ENCODE assay signal across 17 mouse cellular contexts in the genomic region with DNA sequence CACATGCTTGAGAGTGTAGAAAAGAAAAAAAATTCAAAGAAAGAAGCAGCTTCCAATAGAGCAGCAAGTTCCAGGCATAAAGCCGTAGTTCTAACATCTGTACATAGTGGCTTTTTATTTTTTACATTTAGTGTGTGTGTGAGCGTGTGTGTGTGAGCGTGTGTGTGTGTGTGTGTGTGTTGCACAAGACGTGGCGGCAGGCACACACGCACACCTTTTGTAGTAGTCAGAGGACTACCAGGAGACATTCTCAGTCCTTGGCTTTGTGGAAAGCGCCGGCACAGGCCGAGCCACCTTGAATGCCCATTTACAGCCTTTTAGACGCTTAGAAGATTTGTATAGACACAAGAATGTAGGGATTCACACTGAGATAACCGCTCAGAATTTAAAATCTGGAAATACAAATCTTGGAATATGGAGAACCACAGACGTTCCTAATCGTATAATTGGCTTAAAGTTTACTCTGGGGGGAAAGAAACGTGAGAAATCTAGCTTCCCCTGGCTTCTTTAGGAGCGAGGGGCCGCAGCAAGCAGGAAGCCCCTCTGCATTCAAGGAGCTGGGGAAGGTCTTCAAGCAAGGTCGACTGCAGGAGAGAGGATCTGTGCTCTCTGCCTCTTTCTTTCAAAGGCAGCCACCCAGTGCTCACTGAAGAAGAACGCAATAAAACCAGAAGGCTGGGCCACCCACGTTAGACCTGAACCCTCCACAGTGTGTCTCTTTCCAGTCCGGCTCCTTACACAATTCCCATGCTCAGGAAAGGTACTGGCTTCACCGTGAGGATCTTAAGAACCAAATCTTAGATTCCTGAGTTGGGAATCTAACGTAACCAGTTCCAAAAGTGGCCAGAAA. TPM values are rescaled to one million over a fixed set of nuclear protein-coding genes. Genes with fewer than 3 reads are reported as not detected.
DNase-seq lines count a peak whose midpoint lies in the region; ATAC-seq and TF ChIP-seq lines count a peak whose summit lies in the region.
"Had no signal": no experiment of that assay in that cellular context is flagged by ENCODE, and none has a peak within 500 bp of the region (broad histone marks: within the 10 kb centered on the region; RNA-seq: fewer than 3 reads in every experiment).

No protein-coding gene starts in this region.

- H3K36me3 ChIP-seq in forebrain, embryonic 15.5 days = no peaks in the 10 kb centered on the region
- no peaks in the 10 kb centered on the region for H3K36me3 ChIP-seq in forebrain, postnatal 0 days (ENCODE audit: insufficient read depth)
- no peaks in the 10 kb centered on the region for H3K36me3 ChIP-seq in kidney, embryonic 15.5 days
- no peaks in the 10 kb centered on the region for H3K36me3 ChIP-seq in kidney, adult 2 months (ENCODE audit: control insufficient read depth, insufficient read depth, low read length)
- H3K36me3 ChIP-seq in embryonic facial prominence, embryonic 14.5 days (ENCODE audit: control insufficient read depth, insufficient read depth, low read length) = no peaks in the 10 kb centered on the region
- H3K36me3 ChIP-seq in midbrain, embryonic 16.5 days (ENCODE audit: control insufficient read depth, insufficient read depth, low read length) = no peaks in the 10 kb centered on the region
- H3K36me3 ChIP-seq: liver, embryonic 15.5 days had no signal

- no peak for DNase-seq in forebrain, postnatal 0 days
- DNase-seq in kidney, adult 2 months = no peak
- no peak for DNase-seq in embryonic facial prominence, embryonic 14.5 days (ENCODE audit: low spot score)
- DNase-seq in T-cell, adult 2 months (ENCODE audit: low spot score) = no peak
- no peak for DNase-seq in adrenal gland, postnatal 36 days
- DNase-seq: adrenal gland, adult 2 months; cerebellum, adult 11-12 months; kidney, adult 9 months had no signal

- no peak for TF ChIP-seq POLR2A in kidney, adult 2 months (IDR thresholded peaks at IDR 0.05; ENCODE audit: low read depth, low read length)

- no peak overlapping the region for H3K9ac ChIP-seq in forebrain, embryonic 15.5 days (replicated peaks)
- no peak overlapping the region for H3K9ac ChIP-seq in forebrain, postnatal 0 days
- no peak overlapping the region for H3K9ac ChIP-seq in kidney, embryonic 15.5 days
- H3K9ac ChIP-seq in embryonic facial prominence, embryonic 14.5 days (ENCODE audit: low read depth, low read length) = no peak overlapping the region; the same call in 1 of the 2 replicates
- H3K9ac ChIP-seq in midbrain, embryonic 16.5 days (ENCODE audit: low read depth, low read length) = no peak overlapping the region
- H3K9ac ChIP-seq: liver, embryonic 15.5 days had no signal

- peak overlapping the region; percentile 7; the same call in 1 of the 2 replicates for H3K4me3 ChIP-seq in forebrain, embryonic 15.5 days
- no peak overlapping the region for H3K4me3 ChIP-seq in forebrain, postnatal 0 days (ENCODE audit: low read depth, low read length)
- H3K4me3 ChIP-seq in kidney, embryonic 15.5 days (replicated peaks) = peak overlapping the region; percentile 41
- H3K4me3 ChIP-seq in kidney, adult 2 months (ENCODE audit: insufficient read depth, low read depth, low read length) = no peak overlapping the region
- H3K4me3 ChIP-seq in embryonic facial prominence, embryonic 14.5 days (ENCODE audit: low read depth, low read length) = peak overlapping the region; percentile 43
- no peak overlapping the region; the same call in 1 of the 2 replicates for H3K4me3 ChIP-seq in midbrain, embryonic 16.5 days (ENCODE audit: low read depth, low read length)
- H3K4me3 ChIP-seq: erythroblast, embryonic 14.5 days; liver, embryonic 15.5 days had no signal

- H3K4me2 ChIP-seq in forebrain, embryonic 15.5 days (replicated peaks) = no peak overlapping the region
- H3K4me2 ChIP-seq in forebrain, postnatal 0 days (ENCODE audit: low read depth) = no peak overlapping the region
- H3K4me2 ChIP-seq in kidney, embryonic 15.5 days = peak overlapping the region; percentile 61
- H3K4me2 ChIP-seq in embryonic facial prominence, embryonic 14.5 days (ENCODE audit: low read depth, low read length) = peak overlapping the region; percentile 58
- H3K4me2 ChIP-seq in midbrain, embryonic 16.5 days (ENCODE audit: low read length) = peak overlapping the region; percentile 4; the same call in 1 of the 2 replicates
- H3K4me2 ChIP-seq: liver, embryonic 15.5 days had no signal

- no peak for TF ChIP-seq CTCF in forebrain, postnatal 0 days (IDR thresholded peaks at IDR 0.05; ENCODE audit: low read depth)
- no peak for TF ChIP-seq CTCF in kidney, adult 2 months (conservative IDR thresholded peaks at IDR 0.05; ENCODE audit: insufficient read depth, insufficient read length, low read depth, low read length)

- 5% methylated on average over 22 of the region's 22 CpGs for WGBS in forebrain, embryonic 15.5 days
- 7% methylated on average over 22 of the region's 22 CpGs for WGBS in forebrain, postnatal 0 days
- WGBS in kidney, embryonic 15.5 days = 10% methylated on average over 22 of the region's 22 CpGs
- 16% methylated on average over 22 of the region's 22 CpGs for WGBS in kidney, adult 2 months
- 11% methylated on average over 22 of the region's 22 CpGs for WGBS in embryonic facial prominence, embryonic 14.5 days
- 8% methylated on average over 22 of the region's 22 CpGs for WGBS in midbrain, embryonic 16.5 days

- H3K9me3 ChIP-seq in forebrain, embryonic 15.5 days = no peaks in the 10 kb centered on the region
- no peaks in the 10 kb centered on the region for H3K9me3 ChIP-seq in forebrain, postnatal 0 days (ENCODE audit: low read length)
- H3K9me3 ChIP-seq in kidney, embryonic 15.5 days (replicated peaks) = no peaks in the 10 kb centered on the region
- H3K9me3 ChIP-seq in embryonic facial prominence, embryonic 14.5 days (ENCODE audit: control insufficient read depth, low read length) = no peaks in the 10 kb centered on the region
- H3K9me3 ChIP-seq in midbrain, embryonic 16.5 days (replicated peaks; ENCODE audit: control insufficient read depth, low read length, poor library complexity, severe bottlenecking) = no peaks in the 10 kb centered on the region
- H3K9me3 ChIP-seq: liver, embryonic 15.5 days had no signal

- ATAC-seq in forebrain, embryonic 15.5 days (replicated peaks) = no peak
- no peak for ATAC-seq in forebrain, postnatal 0 days
- no peak for ATAC-seq in kidney, embryonic 15.5 days (replicated peaks; ENCODE audit: low FRiP score)
- no peak for ATAC-seq in embryonic facial prominence, embryonic 14.5 days (ENCODE audit: low read depth)
- ATAC-seq in midbrain, embryonic 16.5 days = no peak

- H3K27me3 ChIP-seq in forebrain, embryonic 15.5 days = peaks cover 93% of the 10 kb centered on the region
- peaks cover 90% of the 10 kb centered on the region for H3K27me3 ChIP-seq in forebrain, postnatal 0 days (ENCODE audit: insufficient read depth, low read length)
- H3K27me3 ChIP-seq in kidney, embryonic 15.5 days = peaks cover 100% of the 10 kb centered on the region
- H3K27me3 ChIP-seq in kidney, adult 2 months (replicated peaks; ENCODE audit: control insufficient read depth, insufficient read depth, low read length) = peaks cover 22% of the 10 kb centered on the region
- H3K27me3 ChIP-seq in embryonic facial prominence, embryonic 14.5 days (replicated peaks; ENCODE audit: control insufficient read depth, insufficient read depth, low read length) = peaks cover 98% of the 10 kb centered on the region
- H3K27me3 ChIP-seq in midbrain, embryonic 16.5 days (ENCODE audit: control insufficient read depth, insufficient read depth, low read depth, low read length) = peaks cover 66% of the 10 kb centered on the region

- H3K27ac ChIP-seq in forebrain, embryonic 15.5 days (replicated peaks) = no peak overlapping the region
- no peak overlapping the region for H3K27ac ChIP-seq in forebrain, postnatal 0 days (ENCODE audit: low read depth, low read length)
- no peak overlapping the region for H3K27ac ChIP-seq in kidney, embryonic 15.5 days
- no peak overlapping the region for H3K27ac ChIP-seq in kidney, adult 2 months (ENCODE audit: insufficient read depth, low read depth, low read length)
- no peak overlapping the region for H3K27ac ChIP-seq in embryonic facial prominence, embryonic 14.5 days (replicated peaks; ENCODE audit: low read depth, low read length)
- H3K27ac ChIP-seq in midbrain, embryonic 16.5 days (ENCODE audit: low read length) = no peak overlapping the region
- H3K27ac ChIP-seq: liver, embryonic 15.5 days had no signal

- H3K4me1 ChIP-seq in forebrain, embryonic 15.5 days = peaks cover 25% of the 10 kb centered on the region
- no peaks in the 10 kb centered on the region for H3K4me1 ChIP-seq in forebrain, postnatal 0 days (ENCODE audit: insufficient read depth)
- H3K4me1 ChIP-seq in kidney, embryonic 15.5 days = peaks cover 34% of the 10 kb centered on the region
- no peaks in the 10 kb centered on the region for H3K4me1 ChIP-seq in kidney, adult 2 months (ENCODE audit: control insufficient read depth, insufficient read depth, low read length)
- no peaks in the 10 kb centered on the region; the same call in 1 of the 2 replicates for H3K4me1 ChIP-seq in embryonic facial prominence, embryonic 14.5 days (ENCODE audit: control insufficient read depth, insufficient read depth, low read length)
- peaks cover 5% of the 10 kb centered on the region for H3K4me1 ChIP-seq in midbrain, embryonic 16.5 days (ENCODE audit: control insufficient read depth, insufficient read depth, low read length)

RNA-seq across cellular contexts. Expression of gene Foxe1, which starts 1.4 kb away (rescaled TPM):
- polyA plus RNA-seq in forebrain, embryonic 15.5 days (2015; fragmentation: Nextera tagmentation; extraction: Ambion mirVana) = not detected in 2 replicates
- total RNA-seq in forebrain, postnatal 0 days (2014; rRNA removed) = 0.05 TPM in 1 of 2 replicates, not detected in the other
- not detected in 2 replicates for polyA plus RNA-seq in forebrain, postnatal 0 days (2015; fragmentation: Nextera tagmentation; extraction: Ambion mirVana)
- not detected in 2 replicates for polyA plus RNA-seq in kidney, embryonic 15.5 days (2015; fragmentation: Nextera tagmentation; extraction: Ambion mirVana)
- not detected in 2 replicates for polyA plus RNA-seq in kidney, adult 2 months (2012; rRNA removed)
- polyA plus RNA-seq in embryonic facial prominence, embryonic 14.5 days (2014; fragmentation: Nextera tagmentation; extraction: Ambion mirVana) = 1.6 and 1.7 TPM in 2 replicates
- not detected in 2 replicates for polyA plus RNA-seq in midbrain, embryonic 16.5 days (2015; fragmentation: Nextera tagmentation; extraction: Ambion mirVana)
- total RNA-seq in adrenal gland, postnatal 36 days (2021) = not detected
- total RNA-seq: adrenal gland, adult 2 months; gastrocnemius, postnatal 4 days; layer of hippocampus, postnatal 25 days; megakaryocyte-erythroid progenitor cell, adult 5-6 weeks had no signal
- polyA plus RNA-seq: erythroblast, embryonic 14.5 days; liver, embryonic 15.5 days; urinary bladder, adult 2 months had no signal

RNA-seq across cellular contexts. Expression of gene Trmo, which starts 47.2 kb away (rescaled TPM):
- 11.5 and 12.7 TPM in 2 replicates for polyA plus RNA-seq in forebrain, embryonic 15.5 days (2015; fragmentation: Nextera tagmentation; extraction: Ambion mirVana)
- 9.0 and 10.4 TPM in 2 replicates for total RNA-seq in forebrain, postnatal 0 days (2014; rRNA removed)
- polyA plus RNA-seq in forebrain, postnatal 0 days (2015; fragmentation: Nextera tagmentation; extraction: Ambion mirVana) = 6.5 and 6.7 TPM in 2 replicates
- polyA plus RNA-seq in kidney, embryonic 15.5 days (2015; fragmentation: Nextera tagmentation; extraction: Ambion mirVana) = 9.7 and 11.1 TPM in 2 replicates
- 6.1 and 7.0 TPM in 2 replicates for polyA plus RNA-seq in kidney, adult 2 months (2012; rRNA removed)
- polyA plus RNA-seq in embryonic facial prominence, embryonic 14.5 days (2014; fragmentation: Nextera tagmentation; extraction: Ambion mirVana) = 8.8 and 10.0 TPM in 2 replicates
- 8.6 and 9.0 TPM in 2 replicates for polyA plus RNA-seq in midbrain, embryonic 16.5 days (2015; fragmentation: Nextera tagmentation; extraction: Ambion mirVana)
- 1 to 10 TPM; 6.0 to 6.8 TPM for total RNA-seq in adrenal gland, postnatal 36 days (2021)

Comparison
In these comparisons a context has a peak if more than half of its experiments do, and no peak if none do; other contexts are left out.
1. H3K4me3 ChIP-seq: peak in forebrain, embryonic 15.5 days (single experiment), kidney, embryonic 15.5 days (single experiment) and embryonic facial prominence, embryonic 14.5 days (single experiment); none in forebrain, postnatal 0 days (single experiment), kidney, adult 2 months (single experiment) and midbrain, embryonic 16.5 days (single experiment).
2. H3K4me2 ChIP-seq: peak in kidney, embryonic 15.5 days (single experiment), embryonic facial prominence, embryonic 14.5 days (single experiment) and midbrain, embryonic 16.5 days (single experiment); none in forebrain, embryonic 15.5 days (single experiment) and forebrain, postnatal 0 days (single experiment).